Mouse (Mus musculus): Measurements from ENCODE around the gene Rnf113a1.

DNA sequence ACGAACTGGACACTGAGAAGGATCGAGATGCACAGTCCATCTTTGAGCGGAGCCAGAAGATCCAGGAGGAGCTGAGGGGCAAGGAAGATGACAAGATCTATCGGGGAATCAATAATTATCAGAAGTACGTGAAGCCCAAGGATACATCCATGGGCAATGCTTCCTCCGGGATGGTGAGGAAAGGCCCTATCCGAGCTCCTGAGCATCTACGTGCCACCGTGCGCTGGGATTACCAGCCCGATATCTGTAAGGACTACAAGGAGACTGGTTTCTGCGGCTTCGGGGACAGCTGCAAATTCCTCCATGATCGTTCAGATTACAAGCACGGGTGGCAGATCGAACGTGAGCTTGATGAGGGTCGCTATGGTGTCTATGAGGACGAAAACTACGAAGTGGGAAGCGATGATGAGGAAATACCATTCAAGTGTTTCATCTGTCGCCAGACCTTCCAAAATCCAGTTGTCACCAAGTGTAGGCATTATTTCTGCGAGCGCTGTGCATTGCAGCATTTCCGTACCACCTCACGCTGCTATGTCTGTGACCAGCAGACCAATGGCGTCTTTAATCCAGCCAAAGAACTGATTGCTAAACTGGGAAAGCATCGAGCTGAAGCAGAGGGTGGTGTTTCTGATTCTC lies 817 bp downstream of the Rnf113a1 start:
- TF ChIP-seq CTCF (IDR thresholded peaks at IDR 0.05; ENCODE audit: borderline replicate concordance, insufficient read depth, low read depth, low read length) (no peak), POLR2A (IDR thresholded peaks at IDR 0.05; ENCODE audit: borderline replicate concordance, insufficient read depth, low read length) (no peak)
